Mouse (Mus musculus): ENCODE results near the gene Ceacam1. TPM values are rescaled to one million over a fixed set of nuclear protein-coding genes. Genes with fewer than 3 reads are reported as not detected.
"Not testable (repeated sequence)": the region's sequence is repeated elsewhere in the genome, so short reads cannot be mapped to it uniquely, and the experiment has no call there.

The Ceacam1 gene
- total RNA-seq, 2 experiments from 2014 or later: 89.9 to 309 TPM

- no peak for ATAC-seq (ENCODE audit: poor library complexity, severe bottlenecking)
Observed at GRCm38 (mm10) chr7:25439978-25440815, 37.2 kb downstream of the Ceacam1 start.

- no peak for ATAC-seq (ENCODE audit: poor library complexity, severe bottlenecking)
Observed at GRCm38 (mm10) chr7:25439124-25439822, 38.1 kb downstream of the Ceacam1 start.

- peak; percentile 73 for ATAC-seq (ENCODE audit: poor library complexity, severe bottlenecking)
Observed at GRCm38 (mm10) chr7:25436704-25437103, 40.7 kb downstream of the Ceacam1 start.

- ATAC-seq (ENCODE audit: poor library complexity, severe bottlenecking): peak; percentile 26; the same call in 1 of the 2 replicates
Observed at GRCm38 (mm10) chr7:25436226-25436625, 41.2 kb downstream of the Ceacam1 start.

GRCm38 (mm10) chr7:25435546-25435851, 41.9 kb downstream of the Ceacam1 start:
- peak; percentile 31; the same call in 1 of the 2 replicates for ATAC-seq (ENCODE audit: poor library complexity, severe bottlenecking)

- no peak for ATAC-seq (ENCODE audit: poor library complexity, severe bottlenecking)
Observed at GRCm38 (mm10) chr7:25434654-25435545, 42.5 kb downstream of the Ceacam1 start.

GRCm38 (mm10) chr7:25433781-25434560, 43.4 kb downstream of the Ceacam1 start:
- ATAC-seq (ENCODE audit: poor library complexity, severe bottlenecking): no peak

GRCm38 (mm10) chr7:25433007-25433541, 44.3 kb downstream of the Ceacam1 start:
- ATAC-seq (ENCODE audit: poor library complexity, severe bottlenecking): peak; percentile 53

- ATAC-seq (ENCODE audit: poor library complexity, severe bottlenecking): no peak
Observed at GRCm38 (mm10) chr7:25432381-25432780, 45.0 kb downstream of the Ceacam1 start.

GRCm38 (mm10) chr7:25429886-25430784, 47.3 kb downstream of the Ceacam1 start:
- no peak for ATAC-seq (ENCODE audit: poor library complexity, severe bottlenecking)

- ATAC-seq (ENCODE audit: poor library complexity, severe bottlenecking): no peak
Observed at GRCm38 (mm10) chr7:25428321-25428720, 49.1 kb downstream of the Ceacam1 start.

GRCm38 (mm10) chr7:25427144-25427543, 50.3 kb downstream of the Ceacam1 start:
- peak; percentile 74 for ATAC-seq (ENCODE audit: poor library complexity, severe bottlenecking)

- ATAC-seq (ENCODE audit: poor library complexity, severe bottlenecking): not testable (repeated sequence)
Observed at GRCm38 (mm10) chr7:25426380-25426779, 51.0 kb downstream of the Ceacam1 start.

GRCm38 (mm10) chr7:25424429-25424828, 53.0 kb downstream of the Ceacam1 start:
- peak; percentile 83 for ATAC-seq (ENCODE audit: poor library complexity, severe bottlenecking)

- no peak for ATAC-seq (ENCODE audit: poor library complexity, severe bottlenecking)
Observed at GRCm38 (mm10) chr7:25422286-25422841, 55.0 kb downstream of the Ceacam1 start.

- no peak for ATAC-seq (ENCODE audit: poor library complexity, severe bottlenecking)
Observed at GRCm38 (mm10) chr7:25419943-25420342, 57.5 kb downstream of the Ceacam1 start.

GRCm38 (mm10) chr7:25419536-25419935, 57.9 kb downstream of the Ceacam1 start:
- no peak for ATAC-seq (ENCODE audit: poor library complexity, severe bottlenecking)

- ATAC-seq (ENCODE audit: poor library complexity, severe bottlenecking): no peak
Observed at GRCm38 (mm10) chr7:25417597-25417996, 59.8 kb downstream of the Ceacam1 start.
